Mouse (Mus musculus) left cerebral cortex, postnatal 25 days (tissue): ENCODE results near the gene Ric1. TPM values are rescaled to one million over a fixed set of nuclear protein-coding genes. Genes with fewer than 3 reads are reported as not detected.

ENCODE experiments used
- DNase-seq, 2 experiments: peaks; one replicate each; pipeline ENCODE4 v3.0.0; 2022; ENCODE audit warnings: low spot score in 2 of 2, mixed read lengths in 1 of 2
- intact Hi-C: fragments of 180-260 bp; cut with DNase I; formaldehyde crosslinking; loops from one replicate; pipeline ENCODE4 v1.15.1; 2025
- total RNA-seq, 2 experiments: library from RNA; stranded (reverse); gene quantifications; 2 replicates each; pipeline ENCODE4 v1.2.3; 2021

Ric1 gene
- total RNA-seq, 2 experiments from 2014 or later: 36.6 to 37.1 TPM

DNA sequence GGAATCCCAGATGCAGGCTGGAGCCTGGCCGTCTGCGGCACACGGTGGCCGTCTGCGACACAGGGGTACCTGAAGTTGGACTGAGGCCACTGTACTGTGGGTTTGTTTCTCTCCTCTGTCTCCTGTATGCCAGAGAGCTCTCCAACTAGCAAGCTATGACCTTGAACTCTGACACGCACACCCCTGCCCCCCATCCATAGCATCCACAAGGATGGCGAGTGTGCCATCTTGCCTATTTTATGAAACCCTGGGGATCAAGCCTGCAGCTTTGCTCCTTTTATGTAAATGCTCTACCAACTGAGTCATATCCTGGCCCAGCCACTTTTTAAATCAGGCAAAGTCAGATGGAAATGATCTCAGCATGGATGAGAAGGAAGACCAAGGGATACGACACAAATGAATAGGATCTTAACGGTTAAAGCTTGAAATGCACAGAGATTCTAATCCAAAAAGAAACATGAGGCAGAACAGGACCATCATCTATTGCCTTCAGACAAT is 131.7 kb downstream of the Ric1 start:
- intact Hi-C loops: no loop called here
- DNase-seq: no peak

DNA sequence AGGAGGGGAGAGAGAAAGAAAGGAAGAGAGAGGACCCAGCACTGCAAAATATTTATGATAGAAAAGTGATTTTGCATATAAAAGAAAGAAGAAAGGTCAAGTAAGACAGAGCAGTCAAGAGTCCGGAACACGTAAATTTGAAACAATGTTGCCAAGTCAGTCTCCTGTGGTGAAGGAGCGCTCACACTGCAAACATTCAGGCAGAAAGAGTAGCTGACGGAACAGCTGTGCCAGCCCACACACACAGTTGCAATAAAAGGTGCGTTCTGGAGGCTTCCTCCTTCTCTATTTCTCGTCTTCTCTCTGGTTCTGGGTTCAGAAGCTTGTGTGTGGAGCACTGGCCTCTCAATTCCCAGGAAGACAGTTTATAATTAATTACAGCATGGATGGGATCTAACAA is 133.1 kb downstream of the Ric1 start:
- DNase-seq: peak; percentile 35 to 47
- intact Hi-C loops: no loop called here

DNA sequence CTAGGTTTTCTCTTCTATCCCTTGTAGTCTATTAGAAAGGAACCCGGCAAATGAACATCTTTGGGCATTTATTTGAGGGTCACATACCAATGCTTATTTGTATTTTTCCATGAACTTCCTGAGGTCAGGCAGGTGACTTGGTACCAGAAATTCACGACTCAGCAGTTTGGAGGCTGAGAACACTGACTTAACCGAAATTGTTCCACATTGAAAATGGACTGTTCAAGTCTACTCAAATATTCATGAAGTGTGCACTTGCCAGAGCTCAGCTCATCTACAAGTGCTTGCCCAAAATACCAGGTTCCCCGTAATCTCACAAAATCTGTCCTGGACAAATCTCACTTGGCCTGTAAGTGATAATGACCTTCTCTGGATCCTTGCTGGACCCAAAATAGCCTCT is 133.9 kb downstream of the Ric1 start:
- no peak for DNase-seq
- intact Hi-C loops: no loop called here

Other genes starting within 250 kb of the Ric1 start
- gene Insl6, start 196.9 kb upstream of the Ric1 start, total RNA-seq: under 1 TPM in 1 of 2 experiments, not detected in 1; 0.50 TPM
- gene Rln1, start 187.6 kb upstream of the Ric1 start, total RNA-seq: under 1 TPM; 0.64 to 0.87 TPM
- 10 to 100 TPM; 23.2 to 28.9 TPM for gene Plgrkt, start 154.9 kb upstream of the Ric1 start, total RNA-seq
- gene Cd274, start 154.8 kb upstream of the Ric1 start, total RNA-seq: under 1 TPM; 0.53 to 0.80 TPM
- under 1 TPM in 1 of 2 experiments, not detected in 1; 0.21 TPM for gene Pdcd1lg2, start 111.4 kb upstream of the Ric1 start, total RNA-seq
- gene Ermp1, start 126.1 kb downstream of the Ric1 start, total RNA-seq: 10 to 100 TPM; 35.6 to 37.2 TPM
- gene Mlana, start 175.5 kb downstream of the Ric1 start, total RNA-seq: not detected